Mouse (Mus musculus): ENCODE results near the gene Gm17349.

Gm17349 gene

GRCm38 (mm10) chr15:99663964-99664599, 41.2 kb downstream of the Gm17349 start:
- in situ Hi-C loops (cut with MboI, MseI) = no loop called here

- in situ Hi-C loops (cut with MboI, MseI) = no loop called here
Observed at GRCm38 (mm10) chr15:99662371-99662770, 42.9 kb downstream of the Gm17349 start.

- in situ Hi-C loops (cut with MboI, MseI) = no loop called here
Observed at GRCm38 (mm10) chr15:99661121-99661830, 44.0 kb downstream of the Gm17349 start.

GRCm38 (mm10) chr15:99658437-99658836, 46.9 kb downstream of the Gm17349 start:
- in situ Hi-C loops (cut with MboI, MseI) = no loop called here

- in situ Hi-C loops (cut with MboI, MseI) = no loop called here
Observed at GRCm38 (mm10) chr15:99655956-99656355, 49.3 kb downstream of the Gm17349 start.

- in situ Hi-C loops (cut with MboI, MseI) = no loop called here
Observed at GRCm38 (mm10) chr15:99653876-99654275, 51.4 kb downstream of the Gm17349 start.

GRCm38 (mm10) chr15:99653291-99653690, 52.0 kb downstream of the Gm17349 start:
- in situ Hi-C loops (cut with MboI, MseI) = no loop called here
